Mouse (Mus musculus) CD4-positive, CD25-positive, alpha-beta regulatory T cell, adult 4 months (primary cell): ENCODE data around the gene Lrtm1. TPM values are rescaled to one million over a fixed set of nuclear protein-coding genes. Genes with fewer than 3 reads are reported as not detected.

Source experiments
- ATAC-seq: one replicate; pipeline ENCODE4 v1.8.0; 2017
- polyA plus RNA-seq, 2 experiments: library from polyadenylated mRNA; unstranded; fragments of 100-300 nt; shearing (Covaris generic); gene quantifications; one replicate each; pipeline ENCODE4 v1.2.1; 2017

The Lrtm1 gene
- polyA plus RNA-seq, 2 experiments from 2014 or later: not detected

DNA sequence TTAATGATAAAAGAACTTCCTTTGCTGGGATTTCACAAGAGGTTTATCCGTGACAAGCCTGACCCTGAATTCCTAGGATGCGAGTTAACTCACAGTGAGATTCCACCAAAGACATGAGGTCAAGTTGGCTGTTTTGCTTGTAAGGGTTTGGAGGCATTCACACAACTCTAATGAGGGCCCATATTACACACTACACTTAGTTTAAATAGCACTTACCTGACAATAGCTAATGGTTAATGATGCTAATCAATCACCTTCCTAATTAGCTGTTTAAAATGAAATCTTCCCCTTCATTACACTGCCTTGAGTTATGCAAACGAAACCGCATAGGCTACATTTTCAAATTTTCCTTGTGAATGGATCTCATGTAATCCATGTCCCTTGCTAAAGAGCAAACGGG is 20.2 kb downstream of the Lrtm1 start:
- ATAC-seq: no peak

DNA sequence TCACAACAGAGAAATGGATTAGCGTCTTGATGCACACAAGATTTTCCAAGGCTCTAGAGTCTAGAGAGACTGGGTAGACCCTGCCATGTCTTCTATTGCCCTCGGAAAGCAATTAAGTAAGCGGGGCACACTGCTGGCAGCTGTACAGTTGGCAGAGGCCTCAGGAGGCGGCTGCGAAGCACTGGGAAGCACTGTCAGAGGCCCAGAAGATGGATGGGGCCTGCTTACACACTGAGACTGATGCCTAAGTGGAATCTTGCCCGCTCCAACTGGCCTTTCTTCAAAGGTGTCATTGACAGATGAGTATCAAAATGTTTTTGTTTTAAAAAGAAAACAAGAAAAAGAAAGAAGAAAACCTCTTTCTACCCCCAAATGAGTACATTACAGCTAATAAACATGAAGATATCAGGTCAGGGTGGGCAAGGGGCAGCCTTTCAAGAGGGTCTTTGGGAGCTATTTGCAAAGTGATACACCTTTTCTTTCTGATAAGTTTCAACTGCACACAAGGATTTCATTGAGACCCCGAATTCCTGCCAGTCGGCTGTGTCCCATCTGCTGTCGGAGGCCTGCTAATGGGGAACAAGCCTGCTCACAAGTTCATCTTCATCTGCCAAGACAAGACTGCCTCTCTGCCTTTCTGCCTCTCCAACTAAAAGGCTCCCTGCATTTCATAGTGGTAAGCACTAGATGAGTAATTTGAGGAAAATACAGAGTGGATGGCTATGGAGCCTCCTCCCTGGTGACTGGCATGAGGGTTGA is 22.8 kb downstream of the Lrtm1 start:
- no peak for ATAC-seq

DNA sequence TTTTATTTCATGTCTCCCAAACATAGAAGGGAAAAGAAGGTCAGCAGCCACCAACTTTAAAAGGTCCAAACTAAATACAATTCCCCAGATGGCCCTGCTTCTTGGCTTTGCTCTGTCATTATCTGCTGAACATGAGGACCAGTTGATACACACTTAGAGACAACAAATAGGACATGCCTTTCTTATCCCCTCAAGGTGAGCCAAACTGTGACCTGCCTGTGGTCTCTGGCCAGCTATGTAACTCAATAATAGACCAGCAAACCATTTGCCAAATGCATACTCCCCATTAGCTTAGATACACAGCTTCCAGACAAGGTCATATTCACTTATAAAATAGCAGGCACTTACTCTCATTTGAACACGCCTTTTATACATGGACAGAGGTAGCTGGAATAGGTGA is 23.5 kb downstream of the Lrtm1 start:
- no peak for ATAC-seq

DNA sequence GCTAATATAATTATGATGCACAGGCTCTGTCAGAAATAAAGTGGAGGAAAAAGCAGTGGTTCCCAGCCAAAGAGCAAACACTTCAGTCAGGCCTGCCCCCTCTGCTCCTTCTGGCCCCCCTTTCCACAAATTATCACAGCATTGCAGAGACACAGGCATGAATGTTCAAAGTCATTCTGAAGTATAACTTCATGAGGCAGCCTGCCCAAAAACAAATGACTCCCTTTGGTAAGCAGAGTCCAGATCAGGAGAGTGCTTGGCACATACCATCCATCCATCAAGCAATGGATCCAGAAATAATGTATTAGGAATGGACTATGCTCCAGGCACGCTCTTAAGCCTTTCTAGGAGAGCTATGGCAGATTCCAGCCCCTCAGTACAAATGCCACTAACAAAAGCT is 24.3 kb downstream of the Lrtm1 start:
- ATAC-seq: no peak

DNA sequence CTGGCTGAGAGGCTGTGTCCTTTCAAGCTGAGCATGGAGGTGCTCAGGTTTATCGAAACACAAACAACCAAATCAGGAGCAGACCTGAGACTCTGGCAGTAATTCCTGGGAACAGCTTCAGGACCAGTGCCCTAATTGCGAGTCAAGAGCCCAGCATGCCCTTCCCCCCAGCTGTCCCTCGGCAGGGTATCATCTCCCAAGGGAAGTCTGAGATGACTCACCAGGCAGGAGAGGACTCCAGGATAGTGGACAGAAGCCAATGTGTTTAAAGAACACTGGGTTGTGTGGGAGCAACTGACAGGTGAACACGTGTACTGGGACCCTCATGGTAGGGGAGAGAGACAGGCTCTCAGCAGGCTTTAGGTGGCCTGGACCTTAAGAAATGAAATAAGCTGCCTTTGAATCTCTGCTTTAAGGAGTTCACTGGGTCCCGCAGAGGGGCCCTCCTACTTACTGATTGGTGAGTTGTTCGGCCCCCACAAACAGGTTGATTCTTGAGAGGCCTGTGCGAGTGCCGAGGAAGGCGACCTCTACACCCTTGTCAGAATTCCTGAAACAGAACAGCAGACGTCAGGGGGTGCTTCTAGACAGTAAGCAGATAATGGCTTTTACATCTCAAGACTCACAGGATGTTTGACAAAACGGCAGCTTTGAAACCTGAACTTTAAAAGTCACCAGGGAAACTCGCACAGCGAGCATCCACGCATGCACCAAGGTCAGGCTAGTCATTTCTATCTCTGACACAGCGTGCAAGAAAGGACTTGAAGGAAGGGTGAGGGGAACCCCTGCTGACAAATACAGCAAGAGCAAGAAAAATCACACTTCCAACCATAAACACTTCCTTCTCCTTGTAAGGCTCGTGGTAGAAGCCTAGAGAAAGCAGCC is 34.2 kb downstream of the Lrtm1 start:
- ATAC-seq: no peak

DNA sequence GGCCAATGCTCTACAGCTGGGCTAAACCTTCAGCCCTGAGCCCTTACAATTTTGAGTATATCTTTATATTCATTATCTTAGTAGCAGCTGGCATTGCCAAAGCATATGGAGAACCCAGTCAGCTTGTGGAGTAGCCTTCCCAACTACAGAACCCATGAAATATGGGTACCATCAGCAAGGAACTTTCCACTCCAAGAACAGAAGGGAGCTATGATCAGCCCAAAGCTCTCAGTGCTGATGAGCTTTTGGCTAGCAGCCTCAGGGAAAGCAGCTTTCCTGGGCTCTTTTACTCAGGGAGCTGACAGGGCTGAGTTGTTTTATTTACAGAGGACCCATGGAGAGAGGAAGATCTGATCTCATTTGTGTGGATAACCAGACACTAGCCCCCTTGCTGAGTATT is 42.7 kb downstream of the Lrtm1 start:
- no peak for ATAC-seq

DNA sequence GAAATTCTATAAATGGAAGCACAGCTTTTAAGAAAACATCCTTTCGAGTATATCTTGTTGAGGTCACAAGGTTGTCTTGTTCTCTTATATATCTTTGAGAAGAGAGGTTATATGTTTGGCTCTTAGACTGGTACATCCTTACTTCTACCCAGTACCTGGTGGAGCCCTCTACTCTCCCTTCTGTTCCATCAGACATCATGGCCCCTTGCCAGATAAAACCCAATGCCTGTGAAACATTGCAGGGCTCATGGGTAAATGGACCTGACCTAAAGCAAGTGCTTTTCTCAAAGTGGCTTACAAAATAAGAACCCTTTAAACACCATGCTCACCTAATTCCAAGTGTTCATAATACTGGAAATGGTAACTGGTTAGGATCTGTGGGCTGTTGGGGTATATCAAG is 43.5 kb downstream of the Lrtm1 start:
- no peak for ATAC-seq

DNA sequence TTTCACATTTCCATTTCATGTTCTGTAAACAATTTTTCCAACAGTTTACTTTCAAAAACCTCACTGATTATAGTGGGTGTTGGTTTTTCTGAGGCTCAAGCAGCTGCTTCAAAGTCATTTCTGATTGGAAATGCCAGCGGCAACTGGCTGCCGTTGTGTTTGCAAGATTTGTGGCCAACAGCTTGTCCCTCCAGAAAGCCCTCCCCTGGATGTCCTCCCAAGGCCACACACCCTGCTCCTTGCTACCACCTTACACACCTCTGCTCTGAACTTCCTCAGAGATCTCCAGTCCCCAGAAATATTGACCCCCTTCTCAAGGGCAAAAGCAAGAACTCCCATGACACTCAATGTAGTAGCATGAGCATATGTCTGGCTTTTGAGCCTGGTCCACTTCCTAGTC is 44.7 kb downstream of the Lrtm1 start:
- ATAC-seq: no peak

DNA sequence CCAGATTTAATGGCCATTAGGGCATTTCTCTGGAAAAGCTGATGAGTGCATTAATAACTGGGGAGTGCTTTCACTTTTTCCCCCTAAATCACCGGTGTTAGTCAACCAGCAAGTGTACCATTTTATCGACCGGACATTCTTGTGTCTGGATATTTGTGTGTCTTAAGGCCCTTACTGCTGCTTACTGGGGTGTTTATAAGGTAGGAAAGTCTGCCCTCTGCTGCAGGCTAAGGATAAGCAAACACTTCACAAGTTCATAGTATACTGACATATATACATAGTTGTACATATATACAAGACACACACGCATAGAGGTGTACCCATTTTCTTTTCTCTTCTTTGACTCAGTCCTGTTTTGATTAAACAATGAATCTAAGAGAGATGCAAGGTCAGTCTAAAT is 55.7 kb downstream of the Lrtm1 start:
- no peak for ATAC-seq

DNA sequence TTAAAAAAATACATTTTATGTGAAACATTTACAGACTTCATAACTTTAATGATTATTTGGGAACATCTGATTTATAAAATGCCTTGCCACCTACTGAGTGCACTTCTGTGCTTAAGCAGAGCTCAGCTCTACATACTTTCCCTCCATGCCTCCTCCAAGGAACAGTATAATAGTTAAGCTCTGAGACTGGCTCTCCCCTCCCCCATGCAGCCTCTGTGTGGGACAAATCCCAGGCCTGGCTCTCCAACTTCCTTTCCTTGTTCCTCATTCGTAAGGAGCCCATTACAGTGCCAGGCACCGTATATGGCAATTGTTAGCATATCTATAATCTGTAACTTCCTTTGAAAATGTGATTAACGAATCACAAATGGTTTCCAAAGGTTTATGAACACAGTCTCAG is 59.4 kb downstream of the Lrtm1 start:
- ATAC-seq: no peak

DNA sequence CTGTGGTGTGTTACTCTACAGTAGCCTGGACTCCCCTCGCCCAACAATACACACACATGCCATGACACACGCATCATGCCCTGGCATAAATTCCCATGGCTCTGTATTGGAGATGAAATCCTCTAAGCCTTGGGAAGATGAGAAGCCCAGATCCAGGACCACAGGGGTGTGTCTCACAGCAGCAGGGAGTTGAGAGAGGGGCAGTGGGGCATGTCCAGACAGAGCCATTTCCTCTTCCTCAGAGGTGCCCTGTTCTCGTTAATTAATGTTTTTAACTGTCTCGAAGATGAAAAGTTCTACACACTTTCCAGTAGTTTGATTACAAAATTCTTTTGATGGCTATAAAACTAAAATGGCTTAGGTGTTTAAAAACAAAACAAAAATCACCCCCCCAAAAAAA is 62.2 kb downstream of the Lrtm1 start:
- ATAC-seq: no peak

DNA sequence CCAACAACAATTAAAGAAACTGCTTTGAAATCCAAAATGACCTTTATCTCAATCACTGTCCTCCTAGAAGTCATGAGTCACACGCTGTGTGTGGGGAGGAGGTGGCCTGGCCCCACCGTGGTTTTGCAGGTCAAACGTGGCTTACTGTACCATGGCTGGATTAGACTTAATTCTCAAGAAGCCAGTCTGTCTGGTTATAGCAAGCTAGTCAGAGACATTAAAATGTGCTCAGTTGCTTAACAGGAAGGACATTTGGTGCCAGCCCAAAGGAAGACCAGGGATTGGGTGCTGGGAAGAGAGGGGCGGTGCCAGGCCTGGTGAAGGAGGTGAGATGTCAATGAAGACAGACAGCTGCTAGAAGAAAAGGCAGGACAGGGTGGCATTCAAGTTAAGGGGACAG is 62.6 kb downstream of the Lrtm1 start:
- ATAC-seq: no peak

DNA sequence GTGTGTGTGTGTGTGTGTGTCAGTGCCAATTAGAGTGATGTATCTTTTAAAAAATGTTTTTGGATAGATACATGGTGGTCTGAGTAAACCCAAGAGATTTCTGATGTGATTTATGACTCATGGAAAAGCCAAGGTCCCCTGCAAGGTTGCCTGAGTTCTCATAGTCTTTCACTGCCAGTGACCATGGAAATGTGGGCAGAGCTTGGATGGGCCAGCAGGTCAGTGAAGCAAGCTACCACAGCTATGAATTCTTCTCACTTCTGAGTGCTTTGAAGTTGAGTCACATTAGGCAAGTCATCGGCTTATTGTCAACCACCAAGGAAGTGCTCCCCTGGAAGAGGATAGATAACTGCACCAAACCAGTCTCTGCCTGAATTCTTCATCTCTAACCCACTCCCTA is 64.2 kb downstream of the Lrtm1 start:
- ATAC-seq: no peak
